Mouse (Mus musculus): ENCODE data around the gene Setd4. TPM values are rescaled to one million over a fixed set of nuclear protein-coding genes. Genes with fewer than 3 reads are reported as not detected.

Gene Setd4
- polyA plus RNA-seq (2012; rRNA removed): 19.9 and 23.2 TPM in 2 replicates

DNA sequence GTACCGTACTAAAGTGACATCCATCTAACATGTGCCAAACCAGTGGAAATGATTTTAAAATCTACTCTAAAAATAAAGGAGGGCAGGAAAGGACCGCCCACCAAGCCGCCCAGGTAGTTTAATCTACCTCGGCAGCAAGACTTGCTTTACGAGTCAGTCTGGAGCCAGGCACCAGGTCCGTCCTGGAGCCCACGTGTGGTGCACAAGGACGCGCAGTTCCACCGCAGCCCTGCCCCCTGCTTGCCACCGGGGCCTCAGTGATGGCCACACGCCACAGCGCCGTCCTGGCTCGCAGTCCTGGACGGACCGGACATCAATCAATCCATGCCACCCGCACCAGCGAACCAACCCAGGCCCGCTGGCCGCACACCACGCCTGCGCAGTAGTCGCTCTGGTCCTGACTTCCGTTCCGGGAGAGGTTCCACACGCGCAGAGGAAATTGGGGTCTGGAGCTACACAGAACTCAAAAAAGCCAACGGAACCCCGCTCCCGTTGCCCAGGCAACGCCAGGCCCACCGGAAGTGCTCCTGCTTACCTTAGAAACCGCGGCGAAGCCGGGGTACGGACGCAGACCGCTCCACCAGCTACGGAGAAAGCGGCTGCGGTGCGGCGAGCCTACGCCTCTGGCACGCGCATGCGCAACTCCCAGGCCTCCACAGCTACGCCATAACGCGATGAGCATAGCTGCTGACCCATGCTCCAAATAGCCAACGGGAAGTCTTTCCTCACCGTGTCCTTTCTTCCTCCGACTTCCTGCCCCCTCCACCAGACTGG lies at the start of gene Setd4:
Gene Setd4, minus strand, starts transcription at position 625 of the 774 bp plus-strand sequence.

DNA sequence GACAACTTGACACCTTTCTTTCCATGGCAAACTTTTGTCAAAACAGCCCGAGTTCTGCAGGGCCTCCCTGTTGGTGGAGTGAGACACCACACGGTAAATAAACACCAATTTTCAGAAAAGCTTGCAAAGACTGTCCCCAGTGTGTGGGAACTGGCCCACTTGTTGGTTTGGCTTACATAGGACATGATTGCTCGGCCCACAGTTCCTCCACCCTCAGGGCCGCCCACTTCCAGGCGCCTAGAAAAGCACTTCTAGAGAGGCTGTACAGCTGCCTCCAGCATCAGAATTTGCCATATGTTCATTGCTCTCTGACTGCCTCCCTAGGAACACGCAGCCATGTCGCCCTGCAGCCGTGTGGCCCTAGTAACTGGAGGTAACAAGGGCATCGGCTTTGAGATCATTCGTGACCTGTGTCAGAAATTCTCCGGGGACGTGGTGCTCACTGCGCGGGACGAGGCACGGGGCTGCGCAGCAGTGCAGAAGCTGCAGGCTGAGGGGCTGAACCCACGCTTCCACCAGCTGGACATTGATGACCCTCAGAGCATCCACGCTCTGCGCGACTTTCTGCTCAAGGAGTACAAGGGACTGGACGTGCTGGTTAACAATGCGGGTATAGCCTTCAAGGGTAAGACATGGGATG lies 24.0 kb upstream of the Setd4 start, which contains the start of gene Gm5678:
Gene Gm5678, plus strand, starts transcription at position 337 of the 640 bp plus-strand sequence.

GRCm38 (mm10) chr16:93605553-93605952 lies 1.7 kb upstream of the Setd4 start, which contains the start of gene Cbr1:
Cbr1 (plus strand) TSS chr16:93605853.

Other genes with a start within 250 kb of the Setd4 start
- gene Cbr1, start 1.8 kb upstream of the Setd4 start, polyA plus RNA-seq (2012; rRNA removed): 173 TPM in 2 replicates
- gene Gm5678, start 24.0 kb upstream of the Setd4 start, polyA plus RNA-seq (2012; rRNA removed): not detected in 2 replicates
- 3.4 and 4.6 TPM in 2 replicates for gene Cbr3, start 79.2 kb upstream of the Setd4 start, polyA plus RNA-seq (2012; rRNA removed)
- 60.8 and 61.3 TPM in 2 replicates for gene Dop1b, start 107.8 kb upstream of the Setd4 start, polyA plus RNA-seq (2012; rRNA removed)
- 33.7 and 36.6 TPM in 2 replicates for gene Morc3, start 228.1 kb upstream of the Setd4 start, polyA plus RNA-seq (2012; rRNA removed)

Measured in central nervous system, embryonic 18 days (tissue).